Mouse (Mus musculus) gastrocnemius, postnatal 14 days (tissue): ENCODE results near the gene 2310079G19Rik. TPM values are rescaled to one million over a fixed set of nuclear protein-coding genes. Genes with fewer than 3 reads are reported as not detected.

Experiments
- total RNA-seq, 2 experiments: library from RNA; stranded (reverse); gene quantifications; 2 replicates each; pipeline ENCODE4 v1.2.3; 2021

Gene 2310079G19Rik
- total RNA-seq, 2 experiments from 2014 or later = not detected

Other genes with a start within 250 kb of the 2310079G19Rik start
- not detected for gene Cldn17, start 120.7 kb downstream of the 2310079G19Rik start, total RNA-seq
- gene Cldn8, start 64.5 kb downstream of the 2310079G19Rik start, total RNA-seq = not detected
- not detected for gene Krtap24-1, start 15.4 kb downstream of the 2310079G19Rik start, total RNA-seq
- gene Krtap26-1, start 20.1 kb upstream of the 2310079G19Rik start, total RNA-seq = not detected
- not detected for gene Krtap27-1, start 44.0 kb upstream of the 2310079G19Rik start, total RNA-seq
- not detected for gene 2310061N02Rik, start 80.3 kb upstream of the 2310079G19Rik start, total RNA-seq
- not detected for gene Krtap13-1, start 101.2 kb upstream of the 2310079G19Rik start, total RNA-seq
- gene Krtap13, start 124.0 kb upstream of the 2310079G19Rik start, total RNA-seq = not detected
- not detected for gene 2310034C09Rik, start 131.2 kb upstream of the 2310079G19Rik start, total RNA-seq
- not detected for gene 2310057N15Rik, start 146.5 kb upstream of the 2310079G19Rik start, total RNA-seq
- not detected for gene Gm5965, start 150.2 kb upstream of the 2310079G19Rik start, total RNA-seq
- gene Gm20741, start 184.6 kb upstream of the 2310079G19Rik start, total RNA-seq = not detected
- gene Krtap15, start 192.5 kb upstream of the 2310079G19Rik start, total RNA-seq = not detected
- gene Krtap14, start 198.5 kb upstream of the 2310079G19Rik start, total RNA-seq = not detected
- not detected for gene Krtap19-1, start 241.7 kb upstream of the 2310079G19Rik start, total RNA-seq
- not detected for gene Krtap19-2, start 246.6 kb upstream of the 2310079G19Rik start, total RNA-seq